Mouse (Mus musculus): ENCODE measurements around the gene Tmcc2.

DNA sequence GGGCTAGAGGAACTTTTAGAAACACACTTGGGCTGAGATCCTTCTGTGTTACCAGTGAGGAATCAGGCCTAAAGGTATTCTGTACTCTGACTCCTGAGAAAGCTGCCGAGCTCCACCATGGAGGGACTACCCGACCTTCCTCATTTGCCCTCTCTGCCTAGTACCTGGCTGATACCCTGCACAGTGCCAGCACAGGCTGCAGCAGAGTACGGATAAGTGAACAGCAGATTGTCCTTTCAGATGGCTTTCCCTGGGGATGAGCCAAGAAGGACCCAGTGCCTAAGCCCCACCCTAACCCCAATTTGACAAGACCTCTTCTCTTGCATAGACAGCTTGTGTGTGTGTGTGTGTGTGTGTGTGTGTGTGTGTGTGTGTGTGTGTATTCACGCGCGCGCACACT, 82.4 kb downstream of the Tmcc2 start:
- TF ChIP-seq CTCF (IDR thresholded peaks at IDR 0.05; ENCODE audit: low read depth, low read length) (no peak), GATA2 (IDR thresholded peaks at IDR 0.05; ENCODE audit: borderline replicate concordance, low read depth, low read length) (no peak), GATA1 (IDR thresholded peaks at IDR 0.05; ENCODE audit: borderline replicate concordance, low read length) (no peak), TAL1 (conservative IDR thresholded peaks at IDR 0.05; ENCODE audit: low read depth, low read length) (no peak), POLR2AphosphoS5 (IDR thresholded peaks at IDR 0.05; ENCODE audit: insufficient replicate concordance, low read depth, low read length) (no peak)
